Mouse (Mus musculus) hematopoietic multipotent progenitor cell, adult 10-12 weeks (in vitro differentiated cells): ENCODE results near the gene Olfr724. TPM values are rescaled to one million over a fixed set of nuclear protein-coding genes. Genes with fewer than 3 reads are reported as not detected.

Experiments
- polyA plus RNA-seq: library from polyadenylated mRNA; stranded (reverse); fragments of >175 nt; gene quantifications from 2 replicates; pipeline ENCODE4 v1.2.3, GENCODE M21; 2012; ENCODE audit warnings: low replicate concordance

Gene Olfr724
- polyA plus RNA-seq, result not detected in 2 replicates

GRCm38 (mm10) chr14:49963174-49963573 is at the start of gene Olfr724:
TSS of gene Olfr724 (minus strand) at chr14:49963274.

DNA sequence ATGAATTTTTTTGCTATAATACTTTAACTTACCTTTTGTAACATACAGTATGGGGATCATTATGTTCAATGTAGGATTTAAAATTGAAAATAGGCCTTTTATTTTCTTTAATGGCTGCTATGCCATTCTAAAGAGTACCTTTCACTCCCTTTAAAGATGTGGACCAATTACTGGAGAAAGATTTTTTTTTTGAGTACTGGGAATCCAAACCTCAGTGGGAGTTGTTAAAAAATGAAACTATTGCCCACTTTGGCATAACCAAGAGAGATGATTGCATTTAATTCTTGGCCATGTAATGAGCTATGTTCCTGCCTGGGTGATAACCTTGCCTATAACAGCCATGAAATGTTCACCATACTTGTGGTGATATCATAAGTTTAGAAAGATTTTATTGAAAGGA is 31.4 kb downstream of the Olfr724 start, which contains the start of gene Olfr723:
Olfr723 (minus strand) TSS at position 101 of the 400 bp plus-strand sequence.

Other genes with a start within 250 kb of the Olfr724 start
- gene Armh4, start 179.9 kb downstream of the Olfr724 start, polyA plus RNA-seq, result not detected in 2 replicates
- not detected in 2 replicates for gene Olfr722, start 61.3 kb downstream of the Olfr724 start, polyA plus RNA-seq
- not detected in 2 replicates for gene Olfr723, start 31.5 kb downstream of the Olfr724 start, polyA plus RNA-seq
- not detected in 2 replicates for gene Olfr725, start 77.1 kb upstream of the Olfr724 start, polyA plus RNA-seq
- gene Olfr726, start 127.7 kb upstream of the Olfr724 start, polyA plus RNA-seq, result not detected in 2 replicates
- gene Olfr727, start 159.9 kb upstream of the Olfr724 start, polyA plus RNA-seq, result not detected in 2 replicates
- not detected in 2 replicates for gene Olfr728, start 179.4 kb upstream of the Olfr724 start, polyA plus RNA-seq
- gene Olfr729, start 189.6 kb upstream of the Olfr724 start, polyA plus RNA-seq, result not detected in 2 replicates
- not detected in 2 replicates for gene Olfr730, start 224.9 kb upstream of the Olfr724 start, polyA plus RNA-seq